Mouse (Mus musculus) urinary bladder, postnatal 0 days (tissue): Measurements from ENCODE around the gene Pycr1. TPM values are rescaled to one million over a fixed set of nuclear protein-coding genes. Genes with fewer than 3 reads are reported as not detected.

Experiments
- microRNA-seq: library from miRNA; unstranded; fragments of <30 nt; microRNA quantifications from one replicate; pipeline ENCODE4, GENCODE M21; 2016
- polyA plus RNA-seq: library from polyadenylated mRNA; unstranded; fragments of >200 nt; fragmentation: Nextera tagmentation; extraction: Ambion mirVana; gene quantifications from 2 replicates; pipeline ENCODE4 v1.2.1, GENCODE M21; 2015

The Pycr1 gene
- 22.5 and 33.3 TPM in 2 replicates for polyA plus RNA-seq

DNA sequence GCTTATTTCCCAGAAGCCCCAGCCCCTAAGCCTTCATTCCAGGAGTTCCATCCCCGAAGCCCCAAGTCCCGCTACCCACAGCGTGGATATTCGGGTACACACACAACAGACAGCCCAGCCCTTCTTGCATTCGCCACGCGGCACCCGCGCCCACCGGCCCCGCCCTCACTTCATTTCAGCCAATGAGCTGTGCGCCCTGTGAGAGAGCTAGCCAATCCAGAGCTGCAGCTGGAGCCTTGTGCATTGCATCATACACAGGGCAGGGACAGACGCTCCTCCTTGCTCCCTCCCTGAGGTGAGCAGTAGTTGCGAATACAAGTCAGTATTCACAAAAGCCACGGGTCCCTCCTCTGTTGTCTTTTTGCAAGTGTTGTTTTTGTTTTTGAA, at the start of gene Pycr1:
Gene Pycr1, minus strand, starts transcription at position 169 of the 387 bp plus-strand sequence.

DNA sequence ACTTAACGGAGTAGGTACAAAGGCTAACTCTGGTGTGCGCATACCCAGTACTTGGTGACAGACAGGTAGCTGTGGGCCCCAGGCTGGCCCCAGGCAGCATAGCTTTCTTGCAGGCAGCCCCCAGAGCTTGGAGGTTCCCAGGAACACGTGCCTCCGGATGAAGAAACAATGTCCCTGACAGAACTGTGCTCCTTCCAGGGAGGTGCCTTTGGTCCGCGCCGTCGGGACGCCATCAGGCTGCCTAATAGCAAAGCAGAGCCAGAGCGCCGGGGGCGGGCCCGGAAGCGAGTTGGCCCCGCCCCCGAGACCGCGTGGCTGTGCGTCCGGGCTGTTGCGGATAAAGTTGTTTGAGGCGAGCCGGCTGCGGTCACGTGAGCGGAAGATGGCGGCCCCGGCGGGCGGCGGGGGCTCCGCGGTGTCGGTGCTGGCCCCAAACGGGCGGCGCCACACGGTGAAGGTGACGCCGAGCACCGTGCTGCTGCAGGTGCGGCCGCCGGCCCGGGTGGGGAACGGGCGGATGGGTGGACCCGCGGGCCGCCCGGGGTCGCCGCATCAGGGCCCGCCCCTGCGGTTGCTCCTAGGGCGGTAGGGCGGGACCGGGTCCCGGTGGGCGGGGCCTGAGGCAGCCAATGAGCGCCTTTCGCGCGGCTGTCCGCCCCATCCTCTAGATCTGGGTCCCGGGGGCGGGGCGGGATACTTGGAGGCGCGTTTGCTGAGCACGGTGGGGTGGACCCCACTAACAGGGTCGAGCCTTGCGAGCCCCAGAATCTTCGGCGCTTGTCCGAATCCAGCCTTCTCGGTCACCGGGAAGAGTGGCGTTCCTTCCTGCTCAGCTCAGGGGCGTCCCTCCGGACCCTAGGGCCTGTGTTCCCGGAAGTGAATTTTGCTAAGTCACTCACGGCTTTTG, 29.4 kb upstream of the Pycr1 start, which contains the start of gene Aspscr1:
Gene Aspscr1, plus strand, starts transcription at position 287 of the 907 bp plus-strand sequence.

DNA sequence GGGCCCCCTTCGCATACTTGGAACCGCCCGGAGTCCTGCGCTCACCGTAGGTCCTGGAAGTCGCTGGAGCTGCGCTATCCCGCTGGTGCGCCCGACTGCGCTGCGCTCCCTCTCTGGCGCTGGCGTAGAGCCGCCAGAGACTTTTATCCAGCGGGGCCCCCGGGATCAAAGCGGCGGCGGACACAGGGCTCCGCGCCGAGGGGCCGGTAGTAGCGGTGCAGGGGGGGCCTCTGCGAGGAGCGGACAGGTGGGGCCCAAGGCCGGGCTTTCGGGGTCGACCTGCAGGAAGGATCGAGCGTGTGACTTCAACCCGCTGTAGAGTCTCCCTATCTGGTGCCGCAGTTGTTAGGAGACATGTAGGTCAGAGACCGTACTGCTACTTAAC, 17.5 kb upstream of the Pycr1 start, which contains the start of gene Notum:
Gene Notum, minus strand, starts transcription at position 100 of the 385 bp plus-strand sequence.

DNA sequence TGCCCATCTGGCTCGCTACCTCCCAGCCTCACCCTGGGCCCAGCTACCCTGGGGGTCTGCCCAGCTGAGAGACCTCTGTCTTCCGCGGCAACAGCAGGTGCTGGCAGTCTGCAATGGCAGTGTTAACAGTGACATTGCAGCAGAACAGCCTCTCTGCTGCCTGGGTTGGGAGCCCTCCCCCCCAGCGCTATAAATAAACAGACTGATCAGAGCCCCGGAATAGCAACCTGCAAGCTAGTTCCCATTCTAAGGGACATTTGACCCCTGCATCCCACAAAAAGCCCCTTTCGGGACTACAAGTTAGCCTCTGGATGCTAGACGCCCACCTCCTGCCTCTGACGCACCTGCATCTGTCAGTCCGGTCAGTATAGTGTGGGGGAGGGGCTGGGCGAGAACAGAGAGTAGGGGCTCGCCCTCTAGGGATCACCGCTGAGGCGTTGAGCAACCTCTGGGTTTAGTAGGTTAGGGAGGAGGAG, 4.5 kb upstream of the Pycr1 start, which contains the start of gene Myadml2:
Gene Myadml2, minus strand, starts transcription at position 158 of the 476 bp plus-strand sequence.

DNA sequence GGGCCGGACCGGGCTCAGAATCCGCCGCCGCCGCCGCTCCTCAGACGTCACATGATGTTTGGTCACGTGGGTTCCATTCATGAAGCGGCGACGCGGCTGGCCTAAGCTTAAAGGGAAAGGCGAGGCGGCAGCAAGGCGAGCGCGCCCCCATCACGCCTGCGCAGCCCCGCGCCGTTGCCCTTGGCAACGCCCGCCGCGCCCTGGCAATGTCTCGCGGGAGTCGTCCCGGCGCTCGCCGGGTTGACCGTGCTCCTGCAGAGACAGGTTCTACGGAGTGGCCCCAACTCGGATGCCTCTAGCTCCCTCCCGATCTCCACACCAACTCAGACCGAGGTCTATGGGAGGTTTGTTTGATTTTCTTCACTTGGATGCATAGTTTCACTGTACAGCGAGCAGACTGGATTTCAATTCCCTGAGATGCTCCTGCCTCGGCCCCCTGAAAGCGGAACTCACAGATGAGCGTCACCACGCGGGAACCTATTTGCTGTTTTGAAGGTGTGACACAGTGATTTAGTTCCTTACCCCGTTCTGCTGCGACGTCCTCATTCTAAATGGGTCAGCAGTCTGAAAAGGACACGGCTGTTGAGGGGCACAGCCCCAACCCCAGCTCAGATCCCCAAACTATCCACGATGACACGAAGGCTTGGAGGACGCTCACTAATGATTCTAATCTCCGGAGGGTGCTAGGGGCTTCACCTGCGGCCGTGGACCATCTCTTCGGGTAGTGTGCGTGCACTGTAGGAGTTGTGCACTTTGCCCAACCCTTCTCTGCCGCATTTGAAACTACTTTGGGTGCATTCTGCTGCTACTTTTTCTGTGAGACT, 9.8 kb downstream of the Pycr1 start, which contains the start of gene Mafg:
Gene Mafg, minus strand, starts transcription at position 81 of the 824 bp plus-strand sequence.

DNA sequence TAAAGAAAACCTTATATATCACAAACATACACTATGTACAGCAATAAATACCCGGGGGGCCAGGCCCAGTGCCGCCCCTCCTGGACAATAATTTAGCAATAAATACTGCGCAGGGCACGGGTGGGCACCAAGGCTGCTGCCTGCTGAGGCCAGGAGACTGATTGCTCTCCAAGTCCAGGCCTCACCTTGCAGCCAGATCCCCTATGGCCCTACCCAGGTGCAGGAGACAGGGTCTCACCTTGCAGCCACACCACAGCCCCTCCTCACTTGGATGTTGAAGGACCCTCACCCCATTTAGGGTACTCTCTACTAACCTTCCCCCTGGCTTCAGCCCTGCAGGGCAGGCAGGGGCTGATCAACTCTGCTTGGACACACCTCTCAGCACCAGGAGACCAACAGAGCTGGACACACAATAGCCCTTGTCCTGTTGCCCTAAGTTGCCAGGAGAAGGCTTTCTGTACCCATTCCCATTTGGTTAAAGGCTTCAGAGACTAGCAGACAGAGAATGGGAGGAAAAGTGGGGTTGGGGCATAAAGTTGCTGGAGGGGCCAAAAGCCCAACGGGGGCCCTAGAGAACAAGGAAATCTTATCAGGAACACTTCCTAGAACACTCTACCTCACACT, 18.3 kb downstream of the Pycr1 start, which contains the start of gene Sirt7:
Gene Sirt7, minus strand, starts transcription at position 89 of the 624 bp plus-strand sequence.

DNA sequence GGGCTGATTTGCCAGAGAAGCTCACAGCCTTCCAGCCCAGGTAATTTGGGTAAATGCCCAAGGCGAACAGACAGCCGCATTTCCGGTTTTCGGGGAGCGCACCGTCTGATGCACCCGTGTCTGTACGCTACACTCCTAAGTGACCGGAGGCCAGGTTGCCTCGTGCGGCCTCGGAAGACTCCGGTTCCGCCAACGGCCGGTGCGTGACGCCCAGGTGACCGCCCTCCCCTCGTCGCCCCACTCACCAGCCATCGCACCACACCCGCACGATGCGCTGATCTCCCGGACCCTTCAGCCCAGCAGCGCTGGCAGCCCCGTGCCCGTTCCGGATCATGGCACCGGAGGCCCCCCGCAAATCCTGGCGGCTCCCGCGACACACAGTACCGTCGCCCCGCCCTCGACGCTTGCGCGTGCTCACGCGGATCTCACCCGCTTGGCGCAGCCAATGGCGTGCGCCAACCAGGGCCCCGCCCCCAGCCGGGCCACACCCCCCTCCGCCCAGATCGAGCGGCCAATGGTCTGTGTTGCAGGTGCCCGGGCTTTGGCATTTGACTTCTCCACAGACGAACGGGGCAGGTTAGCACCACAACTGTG, 26.0 kb downstream of the Pycr1 start, which contains the start of gene Pcyt2:
Gene Pcyt2, minus strand, starts transcription at position 418 of the 594 bp plus-strand sequence.

DNA sequence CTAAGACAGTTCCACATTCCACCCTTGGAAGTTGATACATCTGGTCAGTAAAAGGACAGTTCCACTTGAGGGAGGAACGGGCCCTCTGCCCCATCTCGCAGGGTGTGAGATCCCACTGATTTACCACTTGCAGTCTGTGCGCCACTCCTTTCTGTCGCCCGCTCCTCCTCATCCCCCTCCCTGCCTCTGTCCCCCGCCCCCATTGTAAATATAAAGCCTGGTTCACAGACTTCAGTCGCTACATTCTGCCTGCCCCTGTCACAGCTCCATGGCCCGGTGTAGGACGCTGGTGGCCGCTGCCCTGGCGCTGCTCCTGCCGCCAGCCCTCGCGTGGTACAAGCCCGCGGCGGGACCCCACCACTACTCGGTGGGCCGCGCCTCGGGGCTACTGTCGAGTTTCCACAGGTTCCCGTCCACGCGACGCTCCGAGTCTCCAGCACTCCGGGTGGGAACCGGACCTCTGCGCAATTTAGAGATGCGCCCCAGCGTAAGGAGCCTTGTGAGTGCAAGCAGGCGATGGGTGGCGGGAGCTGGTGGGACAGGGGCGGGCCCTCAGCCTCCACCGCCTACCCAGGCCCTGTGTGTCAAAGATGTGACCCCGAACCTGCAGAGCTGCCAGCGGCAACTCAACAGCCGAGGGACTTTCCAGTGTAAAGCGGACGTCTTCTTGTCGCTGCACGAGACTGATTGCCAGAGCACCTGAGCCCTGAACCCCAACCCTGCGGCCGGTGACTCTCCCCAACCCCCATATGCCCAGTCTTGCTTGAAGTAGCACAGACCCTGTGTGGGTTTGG, 35.1 kb downstream of the Pycr1 start, which contains the start of gene Npb:
Gene Npb, plus strand, starts transcription at position 237 of the 794 bp plus-strand sequence.

DNA sequence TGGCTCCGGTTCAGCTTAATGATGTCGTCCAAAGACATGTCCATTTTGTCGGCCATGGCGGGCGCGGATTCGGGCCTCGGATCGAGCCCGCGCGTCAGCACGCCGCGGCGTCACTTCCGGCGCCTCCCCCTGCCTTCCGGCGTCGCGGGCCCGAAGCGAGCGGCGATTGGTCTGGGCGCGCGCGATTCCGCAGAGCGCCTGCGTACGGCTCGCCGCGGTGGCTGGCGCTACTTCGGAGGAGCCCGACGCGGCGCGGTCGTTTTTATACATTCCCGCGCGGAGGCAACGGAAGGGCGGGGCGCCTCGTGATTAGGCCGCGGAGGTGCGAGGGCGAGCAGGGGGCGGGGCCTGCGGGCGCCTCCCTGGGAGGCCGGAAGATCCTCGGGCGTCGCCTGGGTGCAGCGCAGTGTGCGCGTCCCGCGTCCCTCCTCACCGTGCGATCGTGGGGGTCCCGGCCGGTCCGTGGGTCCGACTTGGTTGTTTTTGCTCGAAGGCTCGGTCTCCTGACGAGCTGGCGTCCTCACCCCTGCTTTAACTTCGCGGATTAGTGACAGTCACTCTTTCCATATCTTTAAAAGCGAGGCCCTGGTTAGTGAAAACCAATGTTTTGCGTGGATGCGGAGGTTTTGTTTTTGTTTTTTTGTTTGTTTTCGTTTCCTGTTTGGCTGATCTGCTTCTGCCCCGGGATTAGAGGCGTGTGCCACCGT, 45.1 kb downstream of the Pycr1 start, which contains the start of the genes Alyref and Anapc11:
Gene Alyref, minus strand, starts transcription at position 83 of the 707 bp plus-strand sequence.
Gene Anapc11, plus strand, starts transcription at position 139 of the 707 bp plus-strand sequence.

Small RNAs within 50 kb of the gene (microRNA-seq; reads per million reads assigned to microRNA genes)
- gene Mir6936, result not detected

Other genes with a start within 250 kb of the Pycr1 start
- gene Nploc4, start 206.1 kb downstream of the Pycr1 start, polyA plus RNA-seq, result 16.9 and 18.8 TPM in 2 replicates
- not detected in 2 replicates for gene Tspan10, start 201.1 kb downstream of the Pycr1 start, polyA plus RNA-seq
- not detected in 2 replicates for gene Pde6g, start 190.3 kb downstream of the Pycr1 start, polyA plus RNA-seq
- 17.1 and 17.8 TPM in 2 replicates for gene Oxld1, start 185.7 kb downstream of the Pycr1 start, polyA plus RNA-seq
- 13.1 and 15.9 TPM in 2 replicates for gene Ccdc137, start 185.7 kb downstream of the Pycr1 start, polyA plus RNA-seq
- 29.6 and 31.2 TPM in 2 replicates for gene Arl16, start 176.2 kb downstream of the Pycr1 start, polyA plus RNA-seq
- gene Mrpl12, start 159.2 kb downstream of the Pycr1 start, polyA plus RNA-seq, result 91.2 and 100 TPM in 2 replicates
- gene Slc25a10, start 151.9 kb downstream of the Pycr1 start, polyA plus RNA-seq, result 34.6 and 38.5 TPM in 2 replicates
- 0.93 and 0.97 TPM in 2 replicates for gene Gcgr, start 113.1 kb downstream of the Pycr1 start, polyA plus RNA-seq
- 157 and 172 TPM in 2 replicates for gene Mcrip1, start 94.0 kb downstream of the Pycr1 start, polyA plus RNA-seq
- gene Ppp1r27, start 92.6 kb downstream of the Pycr1 start, polyA plus RNA-seq, result not detected in 2 replicates
- gene P4hb, start 70.5 kb downstream of the Pycr1 start, polyA plus RNA-seq, result 515 and 546 TPM in 2 replicates
- 458 and 475 TPM in 2 replicates for gene Arhgdia, start 62.1 kb downstream of the Pycr1 start, polyA plus RNA-seq
- 162 and 194 TPM in 2 replicates for gene Alyref, start 45.4 kb downstream of the Pycr1 start, polyA plus RNA-seq
- 165 and 166 TPM in 2 replicates for gene Anapc11, start 45.3 kb downstream of the Pycr1 start, polyA plus RNA-seq
- gene Npb, start 35.3 kb downstream of the Pycr1 start, polyA plus RNA-seq, result 0.43 and 1.1 TPM in 2 replicates
- 72.3 and 111 TPM in 2 replicates for gene Pcyt2, start 25.8 kb downstream of the Pycr1 start, polyA plus RNA-seq
- gene Sirt7, start 18.5 kb downstream of the Pycr1 start, polyA plus RNA-seq, result 24.9 and 25.5 TPM in 2 replicates
- gene Mafg, start 10.2 kb downstream of the Pycr1 start, polyA plus RNA-seq, result 19.3 and 22.6 TPM in 2 replicates
- gene Myadml2, start 4.4 kb upstream of the Pycr1 start, polyA plus RNA-seq, result 0.28 TPM in 1 of 2 replicates, not detected in the other
- gene Notum, start 17.4 kb upstream of the Pycr1 start, polyA plus RNA-seq, result 2.6 and 4.4 TPM in 2 replicates
- gene Aspscr1, start 29.2 kb upstream of the Pycr1 start, polyA plus RNA-seq, result 72.0 and 79.9 TPM in 2 replicates
- gene Cenpx, start 70.0 kb upstream of the Pycr1 start, polyA plus RNA-seq, result 94.9 and 105 TPM in 2 replicates
- 21.2 and 22.0 TPM in 2 replicates for gene Lrrc45, start 70.2 kb upstream of the Pycr1 start, polyA plus RNA-seq
- 10.7 and 14.6 TPM in 2 replicates for gene Rac3, start 77.7 kb upstream of the Pycr1 start, polyA plus RNA-seq
- gene Dcxr, start 83.5 kb upstream of the Pycr1 start, polyA plus RNA-seq, result 31.5 and 35.7 TPM in 2 replicates
- 81.7 and 93.4 TPM in 2 replicates for gene Cbr2, start 88.3 kb upstream of the Pycr1 start, polyA plus RNA-seq
- 1.5 and 2.2 TPM in 2 replicates for gene Hmga1b, start 119.0 kb upstream of the Pycr1 start, polyA plus RNA-seq
- gene Rfng, start 140.4 kb upstream of the Pycr1 start, polyA plus RNA-seq, result 19.7 and 20.3 TPM in 2 replicates
- gene Gps1, start 140.5 kb upstream of the Pycr1 start, polyA plus RNA-seq, result 118 and 123 TPM in 2 replicates
- gene Dus1l, start 152.6 kb upstream of the Pycr1 start, polyA plus RNA-seq, result 38.1 and 41.2 TPM in 2 replicates
- 17.8 and 30.1 TPM in 2 replicates for gene Fasn, start 180.8 kb upstream of the Pycr1 start, polyA plus RNA-seq